Mouse (Mus musculus) intestine, embryonic 14.5 days (tissue): Measurements from ENCODE around the gene Amt. TPM values are rescaled to one million over a fixed set of nuclear protein-coding genes. Genes with fewer than 3 reads are reported as not detected.

ENCODE experiments used
- ATAC-seq: fragments of 200-750 bp; cut with Nextera tagmentation; replicated peaks from 2 replicates; pipeline ENCODE4 v1.8.0; 2017; ENCODE audit warnings: low read depth, moderate number of reproducible peaks, moderate TSS enrichment, moderate library complexity; ENCODE audit not compliant: low FRiP score, low TSS enrichment
- DNase-seq: peaks from one replicate; pipeline ENCODE4 v3.0.0-alpha.2; 2018; ENCODE audit warnings: low spot score
- H3K27ac ChIP-seq: fragments of 300-500 bp; sonication (generic); 2 replicates; pipeline ENCODE4 v1.5.1; 2014; ENCODE audit warnings: low read depth, mild to moderate bottlenecking, control low read depth
- H3K27me3 ChIP-seq: fragments of 300-500 bp; sonication (generic); replicated peaks from 2 replicates; pipeline ENCODE4 v1.6.1; 2014; ENCODE audit warnings: low read length, control low read depth; ENCODE audit not compliant: control insufficient read depth, insufficient read depth
- H3K36me3 ChIP-seq: fragments of 300-500 bp; sonication (generic); 2 replicates; pipeline ENCODE4 v1.6.1; 2014; ENCODE audit warnings: low read length, control low read depth; ENCODE audit not compliant: control insufficient read depth, insufficient read depth
- H3K4me1 ChIP-seq: fragments of 300-500 bp; sonication (generic); replicated peaks from 2 replicates; pipeline ENCODE4 v1.6.1; 2014; ENCODE audit warnings: low read length, control low read depth, mixed read lengths; ENCODE audit not compliant: control insufficient read depth, insufficient read depth
- H3K4me2 ChIP-seq: fragments of 300-500 bp; sonication (generic); 2 replicates; pipeline ENCODE4 v1.6.1; 2014; ENCODE audit warnings: low read length
- H3K4me3 ChIP-seq: fragments of 300-500 bp; sonication (generic); 2 replicates; pipeline ENCODE4 v1.5.1; 2014; ENCODE audit warnings: low read depth, low read length, control low read depth, mixed read lengths
- H3K9ac ChIP-seq: fragments of 300-500 bp; sonication (generic); 2 replicates; pipeline ENCODE4 v1.6.1; 2014; ENCODE audit warnings: mild to moderate bottlenecking, low read length
- H3K9me3 ChIP-seq: fragments of 300-500 bp; sonication (generic); 2 replicates; pipeline ENCODE4 v1.6.1; 2016; ENCODE audit warnings: low read length, control low read depth; ENCODE audit not compliant: control insufficient read depth
- WGBS: fragments of 180-500 bp; shearing (Covaris S2); extraction: QIAGEN DNeasy Blood & Tissue Kit; methylation state at CpG from one replicate; pipeline ENCODE4 v1.1.7; 2014; 5-methylcytosine and 5-hydroxymethylcytosine counted together
- polyA plus RNA-seq: library from polyadenylated mRNA; unstranded; fragments of >200 nt; fragmentation: Nextera tagmentation; extraction: Ambion mirVana; gene quantifications from 2 replicates; pipeline ENCODE4 v1.2.1, GENCODE M21; 2014

The Amt gene
- 23.0 and 24.2 TPM in 2 replicates for polyA plus RNA-seq

- Histone ChIP-seq H3K36me3 (peaks cover 27% of the 10 kb centered on the region), H3K9me3 (no peaks in the 10 kb centered on the region), H3K27me3 (no peaks in the 10 kb centered on the region), H3K4me3 (peak within 1 kb of the TSS; percentile 10; the same call in 1 of the 2 replicates), H3K4me1 (0 out of 2 replicates have a peak, but pooled peaks cover 4% of the 10 kb centered on the region), H3K4me2 (peak within 1 kb of the TSS; percentile 37), H3K27ac (peak within 1 kb of the TSS; percentile 49), H3K9ac (0 out of 2 replicates have a peak within 1 kb of the TSS, but pooled peaks have one; percentile 20)
- DNase-seq (peak; percentile 63), ATAC-seq (peak; percentile 70)
- WGBS: 20% methylated on average over 18 of the region's 18 CpGs
Observed at GRCm38 (mm10) chr9:108296453-108297355, at the start of gene Amt. Gene Amt (plus strand): TSS chr9:108296853.

- no peak overlapping the region for H3K4me2 ChIP-seq
- H3K27me3 ChIP-seq: no peaks in the 10 kb centered on the region
- DNase-seq (no peak), ATAC-seq (no peak; the same call in 1 of the 2 replicates)
- H3K36me3 ChIP-seq: peaks cover 23% of the 10 kb centered on the region
- no peaks in the 10 kb centered on the region for H3K9me3 ChIP-seq
- no peak overlapping the region for H3K27ac ChIP-seq
- no peaks in the 10 kb centered on the region for H3K4me1 ChIP-seq
- H3K4me3 ChIP-seq: no peak overlapping the region
- H3K9ac ChIP-seq: no peak overlapping the region
- WGBS: 53% methylated on average over 5 of the region's 5 CpGs
Observed at GRCm38 (mm10) chr9:108248957-108249356, 47.7 kb upstream of the Amt start.

- no peaks in the 10 kb centered on the region for H3K4me1 ChIP-seq
- no peak overlapping the region for H3K9ac ChIP-seq
- peaks cover 15% of the 10 kb centered on the region for H3K36me3 ChIP-seq
- no peak overlapping the region for H3K27ac ChIP-seq
- DNase-seq: no peak
- H3K9me3 ChIP-seq: no peaks in the 10 kb centered on the region
- ATAC-seq: no peak
- no peaks in the 10 kb centered on the region for H3K27me3 ChIP-seq
- H3K4me2 ChIP-seq: no peak overlapping the region
- WGBS: 91% methylated on average over 6 of the region's 6 CpGs
- H3K4me3 ChIP-seq: no peak overlapping the region
Observed at GRCm38 (mm10) chr9:108251877-108252276, 44.8 kb upstream of the Amt start.

DNA sequence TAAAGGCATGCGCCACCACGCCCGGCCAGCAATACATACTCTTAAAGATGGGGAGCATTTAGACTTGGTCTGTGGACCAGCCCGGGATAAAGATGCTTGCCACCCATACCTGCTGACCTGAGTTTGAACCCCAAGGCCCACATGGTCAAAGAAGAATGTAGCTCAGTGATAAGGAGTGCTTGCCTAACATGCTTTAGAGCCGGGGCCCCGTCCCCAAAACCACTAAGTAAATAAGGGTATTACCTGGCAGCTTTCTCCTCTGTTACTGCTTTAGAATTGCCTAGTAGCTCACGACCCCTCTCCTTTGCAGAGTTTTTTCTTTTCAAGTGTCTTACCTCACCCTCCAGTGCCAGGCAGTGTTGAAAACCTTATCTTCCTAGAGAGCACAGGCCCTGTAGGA is 43.9 kb upstream of the Amt start:
- Histone ChIP-seq H3K27ac (no peak overlapping the region), H3K27me3 (no peaks in the 10 kb centered on the region), H3K4me1 (no peaks in the 10 kb centered on the region), H3K36me3 (peaks cover 15% of the 10 kb centered on the region), H3K4me2 (no peak overlapping the region), H3K9me3 (no peaks in the 10 kb centered on the region), H3K4me3 (no peak overlapping the region), H3K9ac (no peak overlapping the region)
- DNase-seq (no peak), ATAC-seq (no peak)
- 81% methylated on average over 7 of the region's 7 CpGs for WGBS

DNA sequence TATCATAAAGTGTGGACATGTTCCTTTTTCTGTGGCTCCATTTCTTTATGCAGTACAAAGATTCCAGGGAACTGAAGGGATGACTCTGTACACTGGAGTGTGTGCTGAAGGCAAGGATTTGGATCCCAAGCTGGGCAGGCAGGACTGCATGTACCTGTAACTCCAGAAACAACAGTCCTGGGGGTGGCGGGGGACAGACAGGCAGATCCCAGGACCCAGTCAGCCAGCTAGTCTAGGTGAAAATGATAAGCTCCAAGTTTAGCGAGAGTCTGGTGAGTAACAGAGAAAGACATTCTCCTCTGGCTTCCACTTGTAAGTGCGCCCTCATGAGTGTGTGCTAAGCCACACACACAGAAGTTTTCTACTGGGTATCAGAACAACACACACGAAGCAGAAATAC is 36.1 kb upstream of the Amt start:
- no peaks in the 10 kb centered on the region for H3K9me3 ChIP-seq
- no peak overlapping the region for H3K27ac ChIP-seq
- no peak overlapping the region for H3K9ac ChIP-seq
- DNase-seq (no peak), ATAC-seq (no peak)
- peaks cover 22% of the 10 kb centered on the region for H3K4me1 ChIP-seq
- no peaks in the 10 kb centered on the region for H3K27me3 ChIP-seq
- H3K4me2 ChIP-seq: no peak overlapping the region
- 76% methylated on average over 4 of the region's 4 CpGs for WGBS
- H3K4me3 ChIP-seq: no peak overlapping the region
- H3K36me3 ChIP-seq: no peaks in the 10 kb centered on the region

- Histone ChIP-seq H3K9me3 (no peaks in the 10 kb centered on the region), H3K27ac (no peak overlapping the region), H3K4me3 (peak overlapping the region; percentile 92; the same call in 1 of the 2 replicates), H3K9ac (no peak overlapping the region), H3K27me3 (no peaks in the 10 kb centered on the region), H3K4me2 (peak overlapping the region; percentile 60), H3K36me3 (no peaks in the 10 kb centered on the region), H3K4me1 (peaks cover 22% of the 10 kb centered on the region)
- 72% methylated on average over 7 of the region's 7 CpGs for WGBS
- no peak for DNase-seq
- no peak for ATAC-seq
Observed at GRCm38 (mm10) chr9:108261865-108262264, 34.8 kb upstream of the Amt start.

DNA sequence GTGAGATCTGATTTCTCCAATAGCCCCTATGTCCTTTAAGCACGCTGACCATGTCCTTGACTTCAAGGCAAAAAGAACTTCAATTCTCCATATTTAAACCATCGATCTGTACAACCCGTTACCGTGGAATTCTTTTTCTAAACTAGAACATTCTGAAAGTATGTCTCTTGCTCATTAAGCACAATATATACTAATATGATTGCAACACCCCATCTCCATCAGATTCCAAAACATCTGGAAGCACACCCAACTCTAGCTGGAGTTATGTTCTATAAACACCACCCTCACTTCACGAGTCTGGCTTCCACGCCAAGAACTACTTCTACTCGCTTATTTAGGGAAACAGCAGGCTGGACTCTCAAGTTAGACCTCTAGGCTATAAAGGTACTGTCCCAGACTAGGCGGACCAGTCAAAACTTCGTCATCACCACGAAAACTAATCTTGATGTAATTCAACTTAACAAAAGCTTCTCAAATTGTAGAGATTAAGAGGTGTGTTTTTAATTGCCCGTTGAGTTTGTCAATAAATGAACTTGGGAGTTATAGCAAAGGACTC is 34.1 kb upstream of the Amt start:
- H3K27me3 ChIP-seq: no peaks in the 10 kb centered on the region
- H3K4me1 ChIP-seq: peaks cover 22% of the 10 kb centered on the region
- DNase-seq (no peak), ATAC-seq (no peak)
- peak overlapping the region; percentile 93 for H3K27ac ChIP-seq
- peak overlapping the region; percentile 84 for H3K9ac ChIP-seq
- H3K36me3 ChIP-seq: no peaks in the 10 kb centered on the region
- H3K4me2 ChIP-seq: peak overlapping the region; percentile 60
- H3K9me3 ChIP-seq: no peaks in the 10 kb centered on the region
- peak overlapping the region; percentile 92 for H3K4me3 ChIP-seq
- 37% methylated on average over 11 of the region's 11 CpGs for WGBS

DNA sequence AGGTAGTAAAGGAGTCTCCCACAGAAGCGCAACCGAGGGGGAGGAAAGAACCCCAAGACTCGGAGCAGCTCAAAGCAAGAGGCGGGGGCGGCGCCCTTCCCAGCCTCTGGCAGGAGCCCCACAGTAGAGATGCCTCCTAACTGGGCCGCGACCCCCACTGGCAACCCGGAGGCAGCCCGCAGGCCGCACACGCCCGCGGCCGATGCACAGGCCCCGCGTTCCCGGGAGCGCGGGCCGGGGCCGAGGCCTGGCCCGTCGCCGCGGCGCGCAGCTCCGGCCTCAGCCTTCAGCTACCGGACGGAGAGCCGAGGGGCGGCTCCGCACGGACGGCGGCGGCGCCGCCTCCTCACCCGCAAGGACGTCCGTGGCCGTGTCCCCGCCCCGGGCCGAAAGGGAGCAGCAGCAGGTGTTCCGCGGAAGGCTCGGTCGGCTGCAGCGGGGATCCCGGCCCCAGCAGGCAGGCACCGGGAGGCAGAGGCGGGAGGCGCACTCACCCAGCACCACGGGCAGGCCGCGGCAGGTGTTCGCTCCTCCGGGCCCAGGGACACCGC is 33.4 kb upstream of the Amt start:
- Histone ChIP-seq H3K27me3 (no peaks in the 10 kb centered on the region), H3K9me3 (no peaks in the 10 kb centered on the region), H3K27ac (peak overlapping the region; percentile 93), H3K9ac (peak overlapping the region; percentile 84), H3K36me3 (no peaks in the 10 kb centered on the region), H3K4me3 (peak overlapping the region; percentile 92), H3K4me1 (peaks cover 22% of the 10 kb centered on the region), H3K4me2 (peak overlapping the region; percentile 60)
- ATAC-seq (peak; percentile 61), DNase-seq (no peak)
- WGBS: under 1% methylated on average over 57 of the region's 62 CpGs
